Mouse (Mus musculus): ENCODE measurements around the gene Fam107b.

The Fam107b gene

DNA sequence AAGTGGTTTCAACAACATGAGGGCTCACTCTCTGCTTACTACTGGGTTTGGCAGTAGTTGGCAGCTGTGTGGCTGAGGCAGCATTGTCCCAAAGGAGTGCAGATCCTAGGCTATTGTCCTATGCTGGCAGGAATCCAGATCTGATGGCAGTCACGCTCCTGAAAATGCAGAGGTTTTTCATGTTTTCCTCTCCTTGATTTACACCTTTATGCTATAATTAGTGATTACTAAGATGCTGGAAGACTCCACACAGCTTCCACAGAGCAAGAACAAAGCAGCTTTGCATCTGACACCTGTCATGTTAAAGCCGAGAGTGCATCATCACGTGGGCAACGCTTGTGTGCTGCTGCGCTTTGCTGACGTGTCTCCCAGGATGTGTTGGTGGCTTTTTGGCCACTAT, 172.2 kb downstream of the Fam107b start:
- DNase-seq: no peak

DNA sequence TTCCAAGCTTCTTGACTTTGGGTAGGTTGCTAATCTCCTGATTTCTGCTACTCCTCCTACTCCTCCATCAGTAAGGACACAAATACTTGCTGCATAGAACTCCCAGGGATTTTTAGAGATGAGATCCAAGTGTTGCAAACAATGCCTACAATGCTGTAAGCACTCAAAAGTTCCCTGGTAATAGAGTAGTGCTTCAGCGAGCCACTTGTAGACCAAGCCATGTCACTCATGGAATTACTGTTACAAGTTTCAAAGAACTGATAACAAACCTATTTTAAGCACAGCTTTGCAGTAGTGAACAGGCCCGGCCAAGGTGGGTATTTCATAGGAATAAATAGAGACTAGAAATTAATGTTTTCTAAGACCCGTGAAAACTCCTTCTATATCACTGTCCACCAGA, 174.8 kb downstream of the Fam107b start:
- DNase-seq: no peak

DNA sequence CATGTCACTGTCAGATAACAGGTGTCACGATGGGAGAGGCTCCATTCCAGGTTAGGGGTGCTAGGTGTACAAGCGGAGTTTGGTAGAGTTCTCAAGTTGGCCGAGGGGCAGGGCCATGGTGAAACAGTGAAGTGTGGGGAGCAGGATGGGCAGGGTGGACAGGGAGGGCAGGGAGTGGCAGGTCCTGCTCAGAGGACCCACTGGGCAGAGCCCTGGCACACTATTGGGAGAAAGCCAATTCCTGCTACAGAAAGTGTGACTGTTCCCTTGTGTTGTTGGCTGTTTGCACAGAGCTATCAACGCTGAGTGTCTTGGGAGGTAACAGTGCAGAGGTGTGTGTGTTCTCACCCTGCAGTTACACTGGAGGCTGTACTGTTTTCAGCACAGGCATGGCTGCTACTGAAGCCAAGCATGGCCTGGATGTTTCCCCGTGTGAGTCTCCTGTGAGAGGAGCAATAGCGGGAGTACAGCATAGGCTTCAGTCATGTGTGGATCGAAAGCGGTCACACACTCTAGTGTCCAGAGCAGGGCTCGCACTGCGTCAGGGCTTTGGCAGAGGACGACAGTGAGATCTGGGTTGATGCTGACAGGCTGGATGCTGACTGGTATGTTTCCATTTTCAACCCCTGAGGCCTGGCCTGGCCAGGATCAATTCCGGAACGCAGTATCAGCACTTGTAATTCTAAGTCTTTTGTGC, 175.8 kb downstream of the Fam107b start:
- DNase-seq: no peak

DNA sequence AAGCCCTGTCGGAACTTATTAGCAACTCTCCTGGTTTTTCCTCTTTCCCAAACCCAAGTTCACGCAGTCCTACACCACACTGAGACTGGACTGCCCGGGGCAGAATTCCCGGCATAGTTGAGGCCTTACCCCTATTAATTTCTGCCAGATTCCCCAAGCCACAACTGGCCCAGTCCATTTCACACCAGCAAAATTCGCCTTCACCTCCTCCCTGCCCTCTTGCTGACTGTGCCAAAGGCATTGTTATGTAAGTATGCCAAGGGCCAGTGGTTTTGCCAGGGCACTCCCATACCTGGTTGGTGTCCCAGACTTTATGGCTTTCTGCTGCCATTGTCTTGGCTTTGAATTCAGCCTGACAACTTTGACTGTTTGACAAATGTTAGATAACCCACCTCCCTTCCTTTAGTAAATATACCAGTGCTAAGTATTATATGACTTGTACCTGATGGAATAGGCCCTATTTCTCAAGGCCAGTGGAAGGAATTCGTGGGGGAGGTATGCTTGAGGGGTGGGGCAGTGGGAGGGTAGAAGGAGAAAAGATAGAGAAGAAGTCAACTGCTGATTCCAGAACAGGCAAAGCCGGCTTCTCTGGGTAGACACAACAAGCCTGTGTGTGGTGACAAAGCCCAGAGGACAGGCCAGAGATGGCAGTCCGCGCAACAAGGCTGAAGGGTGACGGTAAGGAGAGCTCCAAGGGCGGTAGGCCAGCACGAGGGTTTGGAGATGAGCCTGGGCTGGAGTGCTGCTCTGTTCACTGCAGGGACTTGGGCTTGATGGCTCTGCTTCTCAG, 178.6 kb downstream of the Fam107b start:
- DNase-seq: no peak

DNA sequence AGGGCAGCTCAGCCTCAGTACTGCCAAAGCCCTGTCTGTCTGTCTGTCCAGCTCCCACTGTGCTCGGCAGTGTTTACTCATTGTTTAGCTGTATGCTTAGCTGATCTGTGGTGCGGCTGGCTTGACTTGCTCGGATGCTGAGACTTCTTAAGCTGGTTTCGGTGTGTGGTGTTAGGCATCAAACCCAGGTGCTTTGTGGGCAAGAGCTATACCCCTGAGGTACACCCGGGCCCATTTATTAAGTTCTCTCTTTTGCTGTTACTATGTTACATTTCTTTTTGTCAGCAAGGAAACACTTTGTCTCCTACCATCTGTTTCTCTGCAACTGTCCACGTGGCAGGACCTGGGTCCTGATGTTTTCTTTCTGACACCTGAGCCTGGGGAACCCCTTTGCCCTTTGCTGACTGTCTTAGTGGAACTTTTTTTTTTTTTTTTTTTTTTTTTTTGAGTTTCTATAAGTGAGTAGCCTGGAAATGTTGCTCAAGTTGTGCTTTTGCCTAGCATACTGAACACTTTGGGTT, 179.3 kb downstream of the Fam107b start:
- DNase-seq: no peak

DNA sequence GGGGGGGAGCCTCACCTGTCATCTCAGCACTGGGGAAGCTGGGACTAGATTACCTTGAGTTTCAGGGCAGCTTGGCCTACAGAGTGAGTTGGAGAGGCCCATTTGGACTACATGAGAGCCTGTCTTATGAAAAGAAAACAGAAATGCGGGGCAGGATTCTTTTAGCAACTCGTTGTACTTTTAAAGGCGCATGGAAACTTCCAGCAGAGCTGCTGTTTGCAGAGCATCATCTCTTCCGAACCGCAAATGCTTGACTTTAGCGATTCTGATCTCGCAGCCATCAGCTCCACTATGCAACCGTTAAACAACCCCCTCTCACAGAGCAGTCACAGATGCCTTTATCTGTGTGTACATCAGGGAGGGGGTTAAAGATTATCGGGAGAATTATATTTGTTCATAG, 179.8 kb downstream of the Fam107b start:
- DNase-seq: no peak

DNA sequence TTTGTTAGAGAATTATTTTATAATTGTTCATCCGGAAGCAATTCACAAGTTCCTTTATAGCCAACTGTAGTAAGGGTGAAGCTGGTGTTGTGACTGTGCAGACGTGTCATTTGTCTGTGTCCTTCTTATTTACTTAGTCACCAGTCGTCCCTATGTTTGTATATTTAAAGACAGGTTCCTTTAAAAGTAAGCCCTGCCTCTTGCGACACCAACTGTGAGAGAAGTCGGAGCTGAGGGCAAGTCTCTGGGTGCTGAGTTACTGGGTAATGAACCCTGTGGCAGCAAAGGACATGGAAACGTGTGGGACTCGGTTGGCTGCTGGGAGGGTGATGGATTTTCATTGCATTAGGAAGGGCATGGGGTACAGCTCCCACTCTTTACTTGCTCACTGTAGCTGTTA, 182.1 kb downstream of the Fam107b start:
- no peak for DNase-seq

DNA sequence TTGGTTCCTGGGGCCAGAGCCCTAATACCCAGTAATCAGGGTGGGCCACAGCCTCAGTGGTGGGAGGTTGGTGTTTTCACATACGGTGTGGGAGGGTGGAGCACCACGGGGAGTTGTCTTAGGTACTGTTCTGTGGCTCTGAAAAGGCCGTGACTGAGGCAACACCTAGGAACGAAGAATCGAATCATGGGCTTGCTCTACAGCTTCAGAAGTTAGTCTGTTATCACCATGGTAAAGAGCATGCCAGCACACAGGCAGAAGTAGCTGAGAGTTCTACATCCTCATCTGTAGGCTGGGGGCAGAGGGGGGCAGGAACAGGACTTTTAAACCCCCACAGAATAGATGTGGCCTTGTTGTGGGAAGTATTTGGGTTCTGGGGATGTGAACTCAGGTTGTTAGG, 182.6 kb downstream of the Fam107b start:
- DNase-seq: no peak

DNA sequence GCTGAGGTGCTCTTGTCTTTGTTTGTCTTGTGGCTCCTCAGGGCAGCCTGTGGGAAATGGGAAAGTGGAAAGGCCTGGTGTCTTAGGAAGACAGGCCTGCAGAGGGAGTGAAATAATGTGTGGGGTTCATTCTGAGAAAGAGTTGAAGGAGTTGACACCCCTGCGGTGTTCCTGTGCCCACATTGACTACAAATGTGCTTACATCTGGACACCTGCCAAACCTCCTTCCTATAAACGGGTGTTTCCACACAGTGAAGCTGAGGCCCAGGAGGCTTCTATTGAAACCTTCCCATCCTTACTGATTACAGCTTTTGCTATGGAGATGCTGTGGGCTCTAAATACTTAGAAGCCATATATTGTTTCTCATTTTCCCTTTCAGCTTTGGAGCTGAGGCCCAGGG, 183.5 kb downstream of the Fam107b start:
- DNase-seq: no peak

DNA sequence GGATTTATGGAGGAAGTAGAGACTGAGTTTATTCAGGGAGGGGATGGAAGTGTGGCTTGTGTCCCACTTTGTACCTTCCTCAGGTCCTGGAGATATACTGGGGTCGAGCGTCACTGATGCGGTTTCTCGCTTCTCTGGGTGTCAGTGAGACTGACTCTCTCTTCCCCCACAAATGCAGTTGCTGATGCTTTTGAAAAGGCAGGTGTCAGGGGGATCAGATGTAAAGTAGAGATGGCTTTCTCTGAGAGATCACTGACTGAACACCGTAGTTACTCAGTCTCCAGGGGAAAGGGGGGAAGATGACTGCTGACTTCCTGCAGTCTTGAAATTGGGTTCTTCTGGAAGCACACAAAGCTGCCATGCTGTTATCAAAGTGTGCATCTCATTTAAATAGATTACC, 185.6 kb downstream of the Fam107b start:
- DNase-seq: no peak

DNA sequence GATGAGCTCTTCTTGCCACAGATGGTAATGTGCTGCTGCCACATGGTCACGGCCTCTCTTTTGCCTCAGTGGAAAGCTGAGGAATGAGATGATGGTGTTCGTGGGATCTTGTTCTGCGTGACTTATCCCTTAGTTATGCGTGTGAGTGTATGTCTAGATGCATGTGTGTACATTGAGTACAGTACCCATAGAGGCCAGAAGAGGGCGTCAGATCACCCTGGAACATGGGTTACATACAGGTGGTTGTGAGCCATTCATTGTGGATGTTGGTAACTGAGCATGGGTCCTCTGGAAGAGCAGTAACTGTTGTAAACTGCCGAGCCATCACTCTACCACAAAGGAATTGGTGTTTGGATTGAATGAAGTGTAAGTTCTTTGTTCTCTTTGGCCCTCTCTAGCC, 188.1 kb downstream of the Fam107b start:
- no peak for DNase-seq

DNA sequence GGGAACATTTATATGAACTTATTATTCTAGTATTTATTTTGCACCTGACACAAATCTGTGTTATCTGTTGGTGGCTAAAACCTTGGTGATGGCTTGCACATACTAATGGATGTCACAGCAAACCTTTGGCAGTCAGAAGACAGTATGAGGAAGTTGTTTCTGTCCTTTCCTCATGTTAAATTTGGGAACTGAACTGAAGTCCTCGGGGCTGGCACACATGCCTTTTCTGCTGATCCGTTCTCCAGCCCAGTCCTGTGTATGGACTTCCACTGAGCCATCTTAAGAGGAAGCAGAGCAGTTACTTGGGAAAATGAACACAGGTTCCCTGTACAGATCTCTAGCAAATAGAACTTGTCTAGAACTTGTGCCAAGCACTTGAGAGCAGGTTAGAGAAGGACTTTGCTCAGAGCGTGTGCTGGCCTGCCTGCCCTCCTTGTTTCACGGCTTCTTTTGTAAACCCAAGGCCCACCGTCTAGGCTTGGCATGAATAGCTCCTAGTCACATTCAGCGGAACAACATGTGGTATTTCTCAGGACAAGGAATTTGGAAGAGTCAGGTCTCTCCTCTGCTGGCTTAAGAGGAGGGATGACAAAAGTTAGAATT, 190.0 kb downstream of the Fam107b start:
- DNase-seq: no peak

DNA sequence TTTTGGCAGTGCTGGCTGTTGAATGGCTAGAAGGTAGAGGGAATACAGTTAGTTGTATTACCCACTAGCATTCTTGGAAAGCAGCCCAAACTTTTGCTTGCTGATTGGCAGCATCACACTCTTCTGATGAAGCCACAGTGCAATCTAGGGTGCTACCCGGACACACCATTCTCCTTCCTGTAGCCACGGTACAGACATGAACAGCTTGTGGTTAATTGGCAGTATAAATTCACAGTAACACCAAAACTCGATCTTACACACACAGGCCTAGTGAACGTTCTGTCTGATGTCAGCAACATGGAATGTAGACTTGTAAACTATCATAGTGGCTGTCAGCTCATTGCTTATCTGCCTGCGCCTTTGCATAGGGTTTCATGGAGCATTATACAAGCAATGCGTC, 193.8 kb downstream of the Fam107b start:
- DNase-seq: no peak

DNA sequence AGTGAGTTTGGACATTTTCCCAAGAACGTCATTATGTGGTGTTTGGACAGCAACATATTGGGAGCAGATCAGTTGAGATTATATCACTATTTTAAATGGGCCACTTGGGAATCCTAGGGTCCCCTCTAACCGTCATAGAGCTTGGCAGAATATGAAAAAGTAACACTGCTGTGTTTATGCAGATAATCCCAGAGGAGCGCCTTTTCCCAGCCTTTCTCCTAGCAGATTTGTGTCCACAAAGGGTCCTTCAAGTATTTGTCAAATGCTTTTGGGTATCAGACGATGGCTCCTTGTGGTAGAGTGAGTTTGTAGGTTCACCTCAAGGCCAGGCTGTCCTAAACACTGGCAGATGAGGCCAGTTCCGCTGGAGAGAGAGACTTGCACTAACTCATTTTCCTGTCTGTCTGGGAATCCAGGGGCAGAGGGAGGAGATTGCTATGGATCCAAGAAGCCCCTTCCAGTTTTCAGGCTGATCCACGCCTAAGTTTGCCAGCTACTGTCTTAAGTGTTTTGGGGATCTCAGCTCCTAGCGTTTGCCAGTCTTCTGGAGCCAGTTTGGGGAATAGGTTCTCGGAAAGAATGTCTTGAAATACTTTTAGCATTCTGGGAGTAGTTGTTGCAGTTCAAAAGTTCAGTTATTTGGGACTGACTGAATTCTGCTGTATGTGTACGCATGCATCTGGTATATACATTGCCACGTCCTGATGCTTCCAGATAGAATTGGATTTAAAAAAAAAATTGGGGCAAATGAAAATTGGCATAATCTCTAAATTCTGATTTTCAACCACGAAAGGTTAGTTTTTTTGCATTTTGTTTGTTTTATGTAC, 195.9 kb downstream of the Fam107b start:
- no peak for DNase-seq

DNA sequence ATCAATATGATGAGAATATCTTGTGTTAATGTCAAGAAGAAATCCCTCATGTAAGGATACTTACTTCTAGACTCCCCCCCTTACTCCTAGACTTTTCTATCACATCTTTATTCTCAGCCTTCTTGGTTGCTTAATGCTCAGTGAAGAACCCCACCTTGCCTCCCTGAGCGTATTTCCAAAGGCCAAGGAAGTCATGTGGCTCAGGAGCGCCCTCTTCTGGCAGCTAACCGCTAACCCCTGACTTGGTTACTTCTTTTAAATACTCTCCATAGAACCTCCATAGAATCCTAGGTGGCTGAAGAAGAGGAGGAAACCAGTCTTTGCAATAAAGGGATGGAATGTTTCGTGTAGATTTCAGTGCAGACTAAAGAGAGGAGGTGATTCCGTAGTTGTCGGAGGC, 199.0 kb downstream of the Fam107b start:
- peak; percentile 78 for DNase-seq

DNA sequence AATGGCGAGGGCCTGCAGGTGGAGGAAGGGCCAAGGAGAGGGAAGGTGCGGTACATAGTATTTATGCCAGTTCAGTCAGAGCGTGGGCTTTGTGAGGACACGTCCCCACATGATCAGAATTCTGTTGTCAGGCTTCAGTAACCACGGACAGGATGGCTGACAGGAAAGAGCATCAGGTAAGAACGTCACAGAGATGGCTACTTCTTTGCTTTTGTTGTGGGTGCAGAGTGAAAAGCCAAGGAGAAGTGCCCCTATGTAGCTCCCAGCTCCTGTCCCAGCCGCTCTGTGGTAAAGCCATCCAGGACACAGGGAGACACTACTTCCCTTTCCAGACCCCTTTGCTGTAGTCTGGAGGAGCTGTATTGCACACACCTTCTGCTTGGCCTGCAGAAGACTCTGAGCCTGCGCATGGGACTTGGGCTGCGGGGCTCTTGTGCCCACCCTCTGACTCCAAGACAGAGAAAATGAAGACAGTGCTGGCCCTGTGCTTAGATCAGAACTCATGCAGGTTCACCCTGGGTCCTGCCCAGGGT, 199.6 kb downstream of the Fam107b start:
- no peak for DNase-seq

DNA sequence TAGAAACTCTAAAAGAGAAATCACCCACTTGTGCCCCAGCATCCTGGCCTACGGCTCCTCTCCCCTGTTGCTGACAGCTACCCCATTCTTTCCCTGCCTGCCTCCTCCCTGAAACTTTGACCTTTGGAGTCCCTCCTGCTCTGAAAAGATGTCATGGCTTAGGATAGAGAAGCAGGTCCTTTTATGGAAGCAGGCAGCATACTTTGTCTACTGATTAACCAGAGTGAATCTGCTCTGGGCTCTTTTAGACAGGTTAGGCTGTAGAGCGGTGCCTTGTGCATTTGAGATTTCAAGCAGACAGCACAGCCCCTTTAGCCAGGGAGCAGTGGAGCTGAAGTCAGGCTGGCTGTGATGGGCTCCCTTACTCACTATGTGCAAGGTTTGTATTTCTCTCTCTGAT, 200.1 kb downstream of the Fam107b start:
- no peak for DNase-seq

DNA sequence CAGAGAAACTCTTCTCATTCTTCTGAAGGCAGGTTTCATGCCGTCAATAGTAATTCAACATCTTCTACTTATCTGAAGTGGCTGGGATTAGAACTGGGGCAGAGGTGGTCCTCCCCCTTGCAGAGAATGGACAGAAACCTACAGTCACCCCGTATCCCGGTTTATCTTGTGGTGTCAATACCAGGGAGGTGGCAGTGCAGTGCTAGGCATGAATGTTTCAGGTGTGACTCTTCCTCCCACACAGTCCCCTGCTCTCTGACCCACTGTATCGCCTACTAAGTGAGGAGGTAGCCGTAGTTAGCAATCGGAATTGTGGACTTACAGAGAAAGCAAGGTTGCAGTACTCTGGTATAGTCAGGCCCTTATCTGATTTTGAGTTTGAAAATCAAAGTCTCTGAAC, 201.2 kb downstream of the Fam107b start:
- no peak for DNase-seq

DNA sequence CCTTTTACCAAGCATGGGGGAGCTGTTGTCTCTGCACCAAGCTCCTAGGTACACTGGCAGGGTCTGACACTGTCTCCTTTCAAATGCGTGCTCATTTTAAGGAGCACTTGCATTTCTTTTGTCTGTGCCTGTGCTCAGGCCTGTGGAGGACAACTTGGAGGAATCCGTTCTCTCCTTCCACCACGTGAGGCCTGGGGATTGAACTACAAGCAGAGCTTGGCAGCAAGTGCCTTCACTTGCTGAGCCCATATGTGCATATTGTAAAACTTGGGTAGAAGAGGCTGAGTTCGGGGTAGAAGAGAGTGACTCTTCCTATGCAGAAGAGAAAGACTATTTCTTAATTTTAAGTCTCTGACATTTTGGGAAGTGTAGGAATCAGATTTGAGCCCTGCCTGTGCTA, 202.8 kb downstream of the Fam107b start:
- DNase-seq: no peak

DNA sequence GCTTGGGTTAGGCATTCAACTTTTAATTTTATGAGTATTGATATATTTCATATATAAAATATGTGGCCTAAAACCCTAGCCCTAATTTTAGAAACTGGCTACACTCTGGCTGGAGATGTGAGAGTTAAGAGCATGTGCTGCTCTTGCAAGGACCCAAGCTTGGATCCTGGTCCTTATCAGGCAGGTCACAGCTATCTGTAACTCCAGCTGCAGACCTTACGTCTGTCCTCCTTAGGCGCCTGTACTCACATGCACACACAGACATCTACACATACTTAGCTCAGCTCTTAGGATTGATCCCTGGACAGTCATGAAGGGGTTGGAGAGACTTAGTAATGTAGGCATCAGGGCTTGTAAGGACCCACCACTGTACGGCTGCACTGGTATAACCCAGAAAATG, 205.3 kb downstream of the Fam107b start:
- DNase-seq: no peak

DNA sequence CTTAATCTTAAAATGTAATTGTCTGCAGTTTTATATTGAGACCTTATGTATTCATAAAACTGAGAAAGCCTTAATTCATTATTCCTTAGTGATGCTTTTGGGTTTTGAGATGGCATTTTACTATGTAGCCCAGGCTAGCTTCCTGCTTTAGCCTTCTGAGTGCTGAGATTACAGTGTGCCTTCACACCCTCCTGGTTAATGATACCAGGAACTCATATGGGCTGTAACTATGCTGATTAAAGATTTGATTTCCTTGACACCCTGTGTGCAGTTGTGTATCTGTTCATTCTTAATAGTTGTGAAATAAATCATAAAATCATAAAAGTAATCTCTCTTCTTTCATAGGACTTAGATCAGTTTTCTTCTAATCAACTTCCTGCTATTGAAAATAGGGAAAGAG, 205.8 kb downstream of the Fam107b start:
- no peak for DNase-seq

DNA sequence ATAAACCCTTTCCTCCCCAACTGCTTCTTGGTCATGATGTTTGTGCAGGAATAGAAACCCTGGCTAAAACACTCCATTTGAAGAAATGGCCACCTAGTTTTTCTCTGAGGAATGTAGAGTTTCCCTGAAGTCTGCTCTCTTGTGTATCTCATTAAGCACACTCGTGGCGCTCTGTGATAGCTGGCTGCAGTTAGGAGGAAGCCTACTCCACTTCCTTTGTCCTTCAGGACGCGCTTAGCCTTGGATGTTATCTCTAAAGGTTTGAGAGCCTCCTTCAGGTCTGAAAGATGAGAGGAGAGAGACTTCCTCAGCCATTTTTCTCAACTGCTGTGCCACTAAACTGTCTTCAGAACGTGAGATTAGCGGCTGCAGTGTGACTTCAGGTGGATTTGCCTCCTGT, 207.4 kb downstream of the Fam107b start:
- no peak for DNase-seq

DNA sequence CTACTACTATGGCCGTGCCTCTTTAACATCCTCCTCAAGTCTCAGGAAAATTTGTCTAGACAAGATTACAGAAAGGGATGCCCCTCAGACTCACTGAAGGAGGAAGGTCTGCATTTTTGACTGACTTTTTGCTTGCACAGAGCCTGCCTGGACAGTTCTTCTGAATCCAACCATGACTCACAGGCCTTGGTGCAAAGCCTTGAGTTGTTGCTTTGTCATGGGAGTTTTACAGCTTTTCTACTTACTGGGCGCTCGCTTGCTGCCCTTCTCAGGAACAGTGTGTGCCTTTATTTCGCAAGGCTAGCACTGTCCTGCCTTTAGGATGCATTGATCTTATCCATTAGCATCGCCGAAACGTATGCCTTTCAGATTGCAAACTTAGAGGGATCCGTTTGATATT, 215.3 kb downstream of the Fam107b start:
- no peak for DNase-seq
